Comparison of ENCODE assay signal across 7 mouse cellular contexts in the genomic region with DNA sequence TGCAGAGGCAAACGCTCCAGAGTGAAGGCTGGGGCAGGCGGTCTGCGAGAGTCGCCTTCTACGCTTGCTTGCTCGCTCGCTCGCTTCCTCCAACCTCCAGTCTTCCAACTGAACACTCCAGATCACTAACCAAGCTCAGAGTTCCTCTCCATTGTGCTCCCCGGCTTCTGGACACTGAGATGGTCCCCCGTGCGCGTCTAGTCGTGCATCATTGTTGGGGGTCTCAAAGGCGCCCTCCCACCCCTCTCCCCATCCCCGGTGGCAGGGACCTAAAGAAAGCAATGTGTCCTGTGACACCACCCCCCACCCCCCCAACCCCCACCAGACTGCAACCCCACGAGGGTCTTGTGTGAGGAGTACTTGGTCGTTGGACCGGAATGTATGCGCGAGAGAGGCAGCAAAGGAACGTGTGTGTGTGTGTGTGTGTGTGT. TPM values are rescaled to one million over a fixed set of nuclear protein-coding genes. Genes with fewer than 3 reads are reported as not detected.
A peak's percentile ranks its signal among the peaks of the same experiment; 100 is the strongest.
DNase-seq lines count a peak whose midpoint lies in the region; ATAC-seq lines count a peak whose summit lies in the region.

No protein-coding gene starts in this region.

- H3K4me2 ChIP-seq in liver, embryonic 16.5 days (ENCODE audit: low read depth, low read length), result peak overlapping the region; percentile 63

- H3K27ac ChIP-seq in liver, embryonic 16.5 days (ENCODE audit: low read length), result no peak overlapping the region

- intact Hi-C loops in heart, postnatal 14 days (cut with DNase I), result no loop called here

- 6% methylated on average over 20 of the region's 21 CpGs for WGBS in liver, embryonic 16.5 days (ENCODE audit: insufficient replicate concordance)

- ATAC-seq in liver, embryonic 16.5 days (ENCODE audit: low read depth), result no peak
- ATAC-seq in erythroblast, adult 5-6 weeks (replicated peaks; ENCODE audit: low FRiP score, poor library complexity, severe bottlenecking), result no peak

- no peak overlapping the region for H3K9ac ChIP-seq in liver, embryonic 16.5 days (ENCODE audit: low read depth, low read length)

- H3K4me3 ChIP-seq in liver, embryonic 16.5 days (ENCODE audit: low read depth, low read length), result peak overlapping the region; percentile 53; the same call in 1 of the 2 replicates

- peaks cover 37% of the 10 kb centered on the region for H3K27me3 ChIP-seq in liver, embryonic 16.5 days (ENCODE audit: control insufficient read depth, insufficient read depth, low read depth, low read length)

- H3K36me3 ChIP-seq in liver, embryonic 16.5 days (ENCODE audit: control insufficient read depth, insufficient read depth), result no peaks in the 10 kb centered on the region

- DNase-seq in ovary, postnatal 14 days (ENCODE audit: low spot score), result peak; percentile 2
- no peak for DNase-seq in ovary, postnatal 10 days (ENCODE audit: low spot score)
- peak; percentile 17 for DNase-seq in embryo, embryonic 11.5 days (ENCODE audit: low read depth, low spot score)
- DNase-seq in heart, postnatal 14 days, result peak; percentile 2 to 9
- DNase-seq in B cell, adult 2 months, result no peak

- H3K9me3 ChIP-seq in liver, embryonic 16.5 days (replicated peaks; ENCODE audit: control insufficient read depth, low read length), result no peaks in the 10 kb centered on the region

- peaks cover 8% of the 10 kb centered on the region for H3K4me1 ChIP-seq in liver, embryonic 16.5 days (ENCODE audit: control insufficient read depth, low read depth, low read length)

RNA-seq across cellular contexts. Expression of a gene that starts 0.4 kb away (rescaled TPM):
- 1 to 10 TPM; 1.2 to 1.8 TPM for total RNA-seq in heart, postnatal 14 days (2021)
- 0.01 and 0.06 TPM in 2 replicates for polyA plus RNA-seq in liver, embryonic 16.5 days (2015; fragmentation: Nextera tagmentation; extraction: Ambion mirVana)
- total RNA-seq in erythroblast, adult 5-6 weeks (2015; ENCODE audit: low replicate concordance), result not detected in 2 replicates
- total RNA-seq in erythroblast, adult 5-6 weeks (2017; ENCODE audit: low replicate concordance), result under 0.01 TPM in 1 of 2 replicates, not detected in the other

Comparison
In these comparisons a context has a peak if more than half of its experiments do, and no peak if none do; other contexts are left out.
1. DNase-seq: peak in ovary, postnatal 14 days (single experiment), embryo, embryonic 11.5 days (single experiment) and heart, postnatal 14 days (2 of 2); none in ovary, postnatal 10 days (single experiment) and B cell, adult 2 months (0 of 2).